Mouse (Mus musculus) B cell, adult 62 days (primary cell): Measurements from ENCODE around the gene Dnajb9. TPM values are rescaled to one million over a fixed set of nuclear protein-coding genes. Genes with fewer than 3 reads are reported as not detected.

Experiments
- total RNA-seq: library from RNA; stranded (reverse); gene quantifications from 4 replicates; pipeline ENCODE4 v1.2.4, GENCODE M21; 2023

Gene Dnajb9
- total RNA-seq, result 272 to 279 TPM (median 278 TPM) in 4 replicates

DNA sequence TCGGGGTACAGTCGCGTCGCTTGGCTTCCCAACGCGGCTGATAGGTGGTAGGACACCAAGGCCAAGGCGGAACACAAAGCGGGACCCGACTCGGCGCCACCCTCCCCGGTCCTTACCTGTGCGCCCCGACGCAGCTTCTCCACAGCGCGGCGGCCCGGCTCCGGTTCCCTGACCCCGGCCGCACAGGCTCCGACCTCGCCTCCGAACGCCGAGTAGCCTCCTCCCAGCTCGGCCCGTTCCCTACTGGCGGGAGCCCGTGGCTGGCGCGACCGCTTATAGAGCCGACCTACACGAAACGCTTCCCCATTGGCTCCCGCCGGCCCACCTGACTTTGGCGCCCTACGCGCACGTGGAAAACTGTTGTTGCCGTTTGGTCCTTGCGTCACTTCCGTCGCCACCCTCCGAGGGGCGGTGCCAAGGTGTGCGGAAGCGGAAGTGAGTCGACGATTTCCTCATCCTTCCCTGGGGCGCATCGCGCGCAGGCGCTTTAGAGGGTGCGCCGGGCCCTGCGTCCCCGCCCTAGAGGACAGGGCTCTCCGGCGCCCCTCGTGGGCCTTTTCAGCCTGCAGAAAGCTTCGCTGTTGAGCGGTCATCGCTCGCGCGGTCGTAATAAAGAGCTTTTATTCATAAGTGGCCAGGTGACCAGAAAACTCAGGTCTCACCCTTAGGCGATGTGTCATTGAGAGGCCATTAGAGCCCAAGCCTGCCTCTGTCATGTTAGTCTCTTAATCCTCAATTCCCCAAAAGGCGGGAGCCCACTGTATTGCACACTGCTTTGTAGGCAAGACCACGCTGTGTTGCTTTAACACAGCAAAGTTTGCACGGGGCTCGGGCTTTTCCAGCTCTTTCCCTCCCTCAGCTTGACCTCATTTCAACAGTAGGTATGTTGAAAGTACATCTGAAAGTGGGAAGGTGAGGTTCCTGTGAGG, at the start of gene Dnajb9:
Gene Dnajb9 (minus strand): TSS at position 503 of the 929 bp plus-strand sequence.

DNA sequence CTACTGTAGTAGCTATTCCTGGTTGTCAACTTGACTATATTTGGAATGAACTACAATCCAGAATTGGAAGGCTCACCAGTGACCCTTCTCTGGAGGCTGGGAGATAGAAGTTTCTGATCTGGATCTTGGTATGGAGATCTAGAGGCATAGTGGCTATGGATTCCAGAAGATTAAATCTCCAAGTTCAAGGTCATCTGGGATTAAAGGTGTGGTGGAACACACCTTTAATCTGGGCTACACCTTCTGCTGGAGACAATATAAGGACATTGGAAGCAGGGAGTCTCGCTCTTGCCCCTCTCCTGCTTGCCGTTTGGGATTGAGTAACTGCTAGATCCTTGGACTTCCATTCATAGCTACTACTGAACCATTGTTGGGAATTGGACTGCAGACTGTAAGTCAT, 10.9 kb upstream of the Dnajb9 start, which contains the start of gene Pnpla8:
Gene Pnpla8 (plus strand): TSS at position 301 of the 400 bp plus-strand sequence.

Other genes with a start within 250 kb of the Dnajb9 start
- gene Pnpla8, start 11.0 kb upstream of the Dnajb9 start, total RNA-seq, result 52.6 to 73.5 TPM (median 68.6 TPM) in 4 replicates
- not detected in 4 replicates for gene Nrcam, start 118.6 kb upstream of the Dnajb9 start, total RNA-seq